Mouse (Mus musculus): Measurements from ENCODE around the gene Vmn2r75.
"Not testable (repeated sequence)": the region's sequence is repeated elsewhere in the genome, so short reads cannot be mapped to it uniquely, and the experiment has no call there.

The Vmn2r75 gene

DNA sequence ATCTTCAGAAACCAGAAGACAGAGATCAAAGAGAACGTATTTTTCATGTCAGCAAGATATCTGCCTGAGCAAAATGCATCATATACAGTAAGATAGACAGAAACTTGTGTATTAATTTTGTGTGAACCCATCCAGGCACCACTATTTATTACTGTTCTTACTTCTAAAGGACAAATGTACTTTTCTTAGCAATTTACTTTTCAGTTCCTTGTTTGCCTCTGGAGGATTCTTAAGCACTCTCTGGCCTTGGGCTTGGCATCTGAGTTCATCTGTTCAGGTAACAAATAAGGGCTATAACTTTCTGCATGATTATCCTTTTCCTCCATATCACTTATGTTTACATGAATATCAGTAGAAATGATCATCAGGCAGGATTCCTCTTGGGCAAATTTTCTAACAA lies at the start of gene Vmn2r75:
Gene Vmn2r75, minus strand, starts transcription at position 101 of the 400 bp plus-strand sequence.
- DNase-seq = not testable (repeated sequence)

DNA sequence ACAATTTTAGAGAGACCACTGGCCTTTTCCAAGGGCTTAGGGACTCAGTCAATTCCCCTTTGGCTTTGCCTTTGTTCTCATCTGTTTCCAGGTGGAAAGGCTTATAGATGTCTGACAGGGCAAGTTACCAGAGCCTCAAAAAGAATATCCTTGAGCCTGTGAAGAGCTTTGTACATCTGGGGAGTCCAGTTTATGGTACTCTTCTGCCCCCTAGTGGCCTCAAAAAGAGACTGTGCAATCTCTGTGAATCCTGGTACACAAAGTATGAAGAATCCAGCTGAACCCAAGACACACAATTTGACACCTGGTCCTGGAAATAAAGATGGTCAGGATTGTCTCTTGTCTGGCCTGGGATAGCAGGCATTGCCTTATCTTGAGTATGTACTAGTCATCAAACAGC lies 39.8 kb upstream of the Vmn2r75 start:
- DNase-seq = peak; percentile 3

Data from cerebellum, adult 9-10 months (tissue).